Mouse (Mus musculus): ENCODE data around the gene Crygn. TPM values are rescaled to one million over a fixed set of nuclear protein-coding genes. Genes with fewer than 3 reads are reported as not detected.
A peak's percentile ranks its signal among the peaks of the same experiment; 100 is the strongest.
"Not testable (repeated sequence)": the region's sequence is repeated elsewhere in the genome, so short reads cannot be mapped to it uniquely, and the experiment has no call there.

Crygn gene
- polyA plus RNA-seq, 1 experiment from 2014 or later, result 0.77 TPM

DNA sequence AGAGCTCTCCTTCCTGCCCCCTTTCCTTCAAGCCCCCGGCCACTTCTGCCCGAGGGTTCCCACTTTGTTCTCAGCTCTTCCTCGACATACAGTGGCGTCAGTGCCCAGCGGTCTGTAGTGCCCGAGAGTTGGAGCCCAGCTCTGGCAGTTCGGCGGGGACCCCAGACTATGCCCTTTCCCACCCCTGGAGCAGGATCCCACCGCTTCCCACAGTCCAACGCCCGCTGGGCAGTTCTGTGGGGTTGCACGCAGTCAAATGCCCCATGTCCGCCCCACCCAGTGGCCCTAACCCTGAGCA lies 21.0 kb upstream of the Crygn start:
- H3K4me2 ChIP-seq, result peak overlapping the region; percentile 47
- H3K36me3 ChIP-seq, result no peaks in the 10 kb centered on the region
- WGBS, result 30% methylated on average over 13 of the region's 13 CpGs
- H3K4me3 ChIP-seq, result 0 out of 2 replicates have a peak overlapping the region, but pooled peaks have one; percentile 8
- peaks cover 13% of the 10 kb centered on the region for H3K4me1 ChIP-seq (replicated peaks)
- H3K9me3 ChIP-seq, result no peaks in the 10 kb centered on the region
- 0 out of 2 replicates have a peak, but pooled peaks cover 3% of the 10 kb centered on the region for H3K27me3 ChIP-seq
- no peak overlapping the region for H3K27ac ChIP-seq (replicated peaks)
- H3K9ac ChIP-seq, result 0 out of 2 replicates have a peak overlapping the region, but pooled peaks have one; percentile 19
- no peak for ATAC-seq (ENCODE audit: low FRiP score, low read depth)

DNA sequence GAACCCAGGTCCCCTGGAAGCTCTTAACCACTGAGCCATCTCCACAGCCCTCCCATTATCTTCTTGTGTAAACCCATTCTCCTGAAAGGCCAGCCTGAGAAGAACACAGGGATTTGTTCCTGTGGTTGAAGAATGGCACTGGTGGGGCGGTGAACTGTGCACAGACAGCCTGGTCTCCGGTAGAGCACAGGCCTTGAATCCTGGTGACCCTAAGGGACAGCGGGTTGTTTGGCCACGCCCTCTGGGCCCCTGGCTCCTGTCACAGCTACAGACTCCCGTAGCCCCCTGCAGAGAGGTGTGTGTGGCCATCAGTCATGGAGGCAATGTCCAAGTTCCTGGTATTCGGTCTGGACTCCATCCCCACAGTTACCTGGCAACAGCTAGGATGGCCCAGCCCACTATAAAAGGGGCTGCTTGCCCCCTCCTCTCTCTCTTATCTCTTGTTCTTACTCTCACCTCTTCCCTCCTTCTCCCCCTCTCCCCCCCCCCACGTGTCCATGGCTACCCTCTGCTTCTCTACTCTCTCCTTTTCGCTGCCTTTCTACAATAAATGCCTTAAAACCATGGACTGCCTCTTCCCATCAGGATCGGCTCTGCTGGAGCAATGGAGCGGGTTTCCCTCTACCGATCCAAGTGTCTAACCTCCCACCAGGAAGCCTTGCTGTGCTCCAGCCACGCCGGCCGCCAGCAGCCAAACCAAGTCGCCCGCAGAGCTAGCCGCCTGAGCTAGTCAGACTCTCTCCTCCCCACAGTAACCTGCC lies 20.5 kb upstream of the Crygn start:
- Histone ChIP-seq H3K4me3 (0 out of 2 replicates have a peak overlapping the region, but pooled peaks have one; percentile 8), H3K4me1 (replicated peaks) (peaks cover 13% of the 10 kb centered on the region), H3K9me3 (no peaks in the 10 kb centered on the region), H3K4me2 (peak overlapping the region; percentile 47), H3K36me3 (no peaks in the 10 kb centered on the region), H3K9ac (0 out of 2 replicates have a peak overlapping the region, but pooled peaks have one; percentile 19), H3K27ac (replicated peaks) (no peak overlapping the region), H3K27me3 (0 out of 2 replicates have a peak, but pooled peaks cover 3% of the 10 kb centered on the region)
- WGBS, result 12% methylated on average over 17 of the region's 17 CpGs
- peak; percentile 38; the same call in 1 of the 2 replicates for ATAC-seq (ENCODE audit: low FRiP score, low read depth)

DNA sequence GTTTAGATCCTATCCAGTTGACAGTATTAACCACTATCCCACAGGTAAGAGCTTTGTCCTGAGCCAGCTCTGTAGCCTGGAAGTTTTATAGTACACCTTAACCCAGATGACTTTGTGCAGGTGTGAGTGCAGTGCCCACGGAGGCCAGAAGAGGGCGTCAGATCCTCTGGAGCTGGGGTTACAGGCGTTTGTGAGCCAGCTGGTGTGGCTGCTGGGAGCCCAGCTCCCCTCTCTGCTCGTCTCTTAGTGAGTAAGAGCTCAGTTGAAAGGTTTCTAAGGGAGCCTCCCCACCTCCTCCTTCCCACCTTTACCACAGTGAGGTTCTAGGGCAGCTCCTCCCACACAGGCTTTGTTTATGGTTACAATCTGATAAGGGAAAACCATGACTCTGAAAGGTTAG lies 18.9 kb upstream of the Crygn start:
- 78% methylated on average over 4 of the region's 4 CpGs for WGBS
- H3K9ac ChIP-seq, result no peak overlapping the region
- no peaks in the 10 kb centered on the region for H3K9me3 ChIP-seq
- no peak overlapping the region for H3K27ac ChIP-seq (replicated peaks)
- H3K4me2 ChIP-seq, result no peak overlapping the region
- H3K4me1 ChIP-seq (replicated peaks), result peaks cover 13% of the 10 kb centered on the region
- H3K27me3 ChIP-seq, result 0 out of 2 replicates have a peak, but pooled peaks cover 3% of the 10 kb centered on the region
- ATAC-seq (ENCODE audit: low FRiP score, low read depth), result no peak
- H3K36me3 ChIP-seq, result no peaks in the 10 kb centered on the region
- no peak overlapping the region for H3K4me3 ChIP-seq

DNA sequence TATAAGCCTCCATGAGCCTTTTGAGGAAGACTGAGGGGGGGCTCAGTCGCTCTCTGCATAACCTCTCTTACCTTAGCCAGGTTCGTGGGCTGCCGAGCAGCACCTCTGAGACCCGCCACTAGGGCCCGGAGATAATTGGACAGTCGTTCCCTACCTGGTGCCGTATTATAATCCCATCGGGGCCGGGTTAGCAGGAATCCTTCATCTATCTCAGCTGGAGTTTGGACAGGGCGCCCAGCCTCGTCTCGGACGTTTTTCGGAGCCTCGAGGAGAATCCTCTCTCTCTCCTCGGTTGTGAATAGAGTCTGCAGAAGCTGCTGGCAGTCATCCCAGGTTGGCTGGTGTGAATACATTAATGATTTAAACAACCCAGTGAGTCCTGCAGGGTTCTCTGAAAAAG lies 16.7 kb upstream of the Crygn start:
- not testable (repeated sequence) for ATAC-seq (ENCODE audit: low FRiP score, low read depth); H3K4me2 ChIP-seq; H3K27me3 ChIP-seq; H3K27ac ChIP-seq (replicated peaks); H3K9ac ChIP-seq; H3K36me3 ChIP-seq; H3K4me3 ChIP-seq; H3K9me3 ChIP-seq
- H3K4me1 ChIP-seq (replicated peaks), result peaks cover 13% of the 10 kb centered on the region
- WGBS, result 76% methylated on average over 16 of the region's 16 CpGs

DNA sequence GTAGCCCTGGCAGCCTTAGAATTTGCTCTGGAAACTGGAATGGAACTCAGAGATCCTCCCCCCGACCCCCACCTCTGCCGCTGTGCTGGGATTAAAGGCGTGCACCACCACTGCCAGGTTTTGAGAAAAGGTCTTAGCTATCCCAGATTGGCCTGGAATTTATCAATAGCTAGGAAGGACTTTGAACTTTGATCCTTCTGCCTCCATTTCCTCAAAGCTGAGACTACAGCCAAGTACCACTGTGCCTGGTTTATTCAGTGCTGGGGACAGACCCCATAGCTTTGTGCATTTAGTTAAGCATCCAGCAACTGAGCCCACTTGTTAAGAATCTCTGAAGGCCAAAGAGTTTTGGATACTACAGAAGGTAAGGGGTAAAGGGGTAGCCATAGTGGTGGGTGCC lies 877 bp downstream of the Crygn start:
- H3K4me3 ChIP-seq, result no peak overlapping the region
- H3K27ac ChIP-seq (replicated peaks), result no peak overlapping the region
- no peaks in the 10 kb centered on the region for H3K9me3 ChIP-seq
- no peak overlapping the region for H3K4me2 ChIP-seq
- no peaks in the 10 kb centered on the region for H3K27me3 ChIP-seq
- H3K36me3 ChIP-seq, result no peaks in the 10 kb centered on the region
- no peak for ATAC-seq (ENCODE audit: low FRiP score, low read depth)
- 66% methylated on average over 3 of the region's 3 CpGs for WGBS
- H3K4me1 ChIP-seq (replicated peaks), result peaks cover 5% of the 10 kb centered on the region
- no peak overlapping the region for H3K9ac ChIP-seq

DNA sequence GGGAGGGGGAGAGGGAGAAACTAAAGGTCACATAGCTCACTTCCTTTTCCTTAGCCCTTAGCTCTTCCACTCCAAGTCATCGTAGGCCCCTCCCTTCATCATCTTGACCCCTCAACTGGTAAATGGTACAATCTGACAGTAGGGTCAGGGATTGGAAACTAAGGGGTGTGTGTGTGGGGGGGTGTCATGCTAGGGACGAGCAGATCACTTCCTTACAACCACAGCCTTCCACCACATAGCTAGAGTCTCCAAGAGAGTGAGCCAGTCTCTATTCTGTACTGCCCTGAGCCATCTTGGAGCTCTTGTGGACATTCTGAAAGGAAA lies 5.7 kb downstream of the Crygn start:
- no peak for ATAC-seq (ENCODE audit: low FRiP score, low read depth)
- no peak overlapping the region for H3K4me3 ChIP-seq
- no peaks in the 10 kb centered on the region for H3K36me3 ChIP-seq
- H3K4me2 ChIP-seq, result peak overlapping the region; percentile 90
- no peaks in the 10 kb centered on the region for H3K27me3 ChIP-seq
- no peaks in the 10 kb centered on the region for H3K9me3 ChIP-seq
- no peak overlapping the region for H3K9ac ChIP-seq
- peaks cover 23% of the 10 kb centered on the region for H3K4me1 ChIP-seq (replicated peaks)
- H3K27ac ChIP-seq (replicated peaks), result no peak overlapping the region
- WGBS, result 4% methylated on average over 2 of the region's 2 CpGs

DNA sequence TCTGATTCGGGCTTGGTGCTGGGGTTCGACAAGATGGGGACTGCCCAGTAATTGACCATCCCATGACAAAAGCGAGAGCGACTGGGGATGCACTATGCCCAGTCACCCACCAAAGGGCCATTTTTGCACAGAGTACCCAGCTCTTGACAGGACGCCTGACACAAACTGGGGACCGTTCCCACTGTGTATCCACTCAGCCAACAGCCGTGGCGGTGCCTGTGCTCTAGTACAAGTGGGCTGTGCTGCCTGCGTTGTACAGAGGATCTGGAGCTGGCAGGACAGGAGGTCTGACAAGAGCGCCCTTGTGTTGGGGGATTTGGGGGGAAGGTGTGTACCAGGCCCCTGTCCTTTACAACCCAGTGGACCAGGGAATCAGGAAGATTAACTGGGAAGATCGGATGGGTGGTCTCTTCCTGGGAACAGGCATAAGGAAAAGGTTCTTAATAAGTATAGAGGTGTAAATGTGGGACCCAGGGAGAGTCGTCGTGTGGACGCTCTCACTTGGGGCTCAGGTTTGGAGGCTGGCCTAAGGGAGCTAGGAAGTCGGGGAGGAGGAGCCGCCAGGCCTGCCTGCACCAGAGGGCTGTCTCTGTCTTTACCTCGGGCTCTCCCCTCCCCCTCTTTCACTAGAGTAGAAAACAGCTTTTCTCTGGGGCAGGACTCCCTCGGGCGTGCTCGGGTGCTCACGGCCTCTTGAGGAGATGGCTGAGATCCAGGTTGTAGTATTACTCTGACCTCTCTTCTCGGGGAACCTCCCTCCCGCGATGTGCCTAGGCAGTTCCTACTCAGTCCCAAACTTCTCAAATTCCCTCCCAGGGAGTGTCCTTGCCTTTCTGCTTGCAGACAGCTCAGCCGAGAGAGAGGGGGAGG lies 6.3 kb downstream of the Crygn start:
- peaks cover 23% of the 10 kb centered on the region for H3K4me1 ChIP-seq (replicated peaks)
- no peaks in the 10 kb centered on the region for H3K27me3 ChIP-seq
- peak overlapping the region; percentile 65 for H3K9ac ChIP-seq
- H3K4me3 ChIP-seq, result peak overlapping the region; percentile 57
- ATAC-seq (ENCODE audit: low FRiP score, low read depth), result peak; percentile 59
- peak overlapping the region; percentile 85 for H3K27ac ChIP-seq (replicated peaks)
- WGBS, result under 1% methylated on average over 24 of the region's 25 CpGs
- H3K9me3 ChIP-seq, result no peaks in the 10 kb centered on the region
- peak overlapping the region; percentile 90 for H3K4me2 ChIP-seq
- H3K36me3 ChIP-seq, result no peaks in the 10 kb centered on the region

DNA sequence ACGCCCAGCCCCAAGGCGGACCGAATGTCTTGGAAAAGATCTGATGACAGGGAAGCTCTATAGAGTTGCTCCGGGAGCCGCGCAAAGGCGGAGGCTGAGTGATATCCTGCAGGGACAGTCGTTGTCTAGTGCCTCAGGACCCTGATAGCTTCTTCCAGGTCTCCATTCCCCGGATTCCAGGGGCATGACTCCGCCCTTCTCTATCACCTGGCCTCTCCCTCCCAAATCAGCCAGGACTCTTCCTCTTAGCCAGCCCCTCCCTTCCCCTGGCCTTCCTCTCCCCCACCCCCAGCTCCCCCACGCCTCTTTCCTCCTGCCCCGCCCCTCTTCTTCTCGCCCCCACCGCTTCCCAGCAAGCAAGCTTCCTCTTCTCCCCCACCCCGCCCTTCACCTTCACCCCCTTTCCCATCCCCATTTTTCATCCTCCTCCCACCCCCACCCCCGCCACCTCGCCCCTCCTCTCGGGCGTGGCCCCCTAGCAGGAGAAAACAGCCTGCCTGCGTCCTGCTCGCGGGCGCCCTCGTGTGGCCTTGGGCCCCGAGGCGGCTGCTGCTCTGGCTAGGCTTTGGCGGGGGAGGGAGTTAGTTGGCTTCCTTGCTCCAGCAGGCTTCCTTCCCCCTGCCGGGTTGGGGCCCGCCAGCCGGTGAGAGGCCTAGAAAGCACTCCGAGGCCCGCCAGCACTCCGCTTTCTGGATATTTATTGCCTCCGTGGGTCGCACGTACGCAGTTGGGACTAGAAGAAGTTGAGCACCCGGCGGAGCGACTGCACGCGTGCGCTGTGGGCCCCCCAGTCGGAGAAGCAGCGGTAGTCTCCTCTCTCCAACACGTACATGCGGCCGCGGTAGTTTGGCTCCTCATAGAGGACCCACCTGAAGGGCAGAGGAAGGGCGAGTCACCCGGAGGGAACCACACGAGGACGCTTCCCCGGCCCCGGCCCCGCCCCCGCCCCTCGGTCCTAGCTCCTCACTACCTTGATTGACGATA lies 7.2 kb downstream of the Crygn start:
- H3K9ac ChIP-seq, result peak overlapping the region; percentile 65
- H3K27me3 ChIP-seq, result no peaks in the 10 kb centered on the region
- H3K9me3 ChIP-seq, result no peaks in the 10 kb centered on the region
- no peaks in the 10 kb centered on the region for H3K36me3 ChIP-seq
- WGBS, result 2% methylated on average over 59 of the region's 59 CpGs
- peak; percentile 79 for ATAC-seq (ENCODE audit: low FRiP score, low read depth)
- peaks cover 23% of the 10 kb centered on the region for H3K4me1 ChIP-seq (replicated peaks)
- H3K4me2 ChIP-seq, result peak overlapping the region; percentile 90
- peak overlapping the region; percentile 85 for H3K27ac ChIP-seq (replicated peaks)
- peak overlapping the region; percentile 57 for H3K4me3 ChIP-seq

DNA sequence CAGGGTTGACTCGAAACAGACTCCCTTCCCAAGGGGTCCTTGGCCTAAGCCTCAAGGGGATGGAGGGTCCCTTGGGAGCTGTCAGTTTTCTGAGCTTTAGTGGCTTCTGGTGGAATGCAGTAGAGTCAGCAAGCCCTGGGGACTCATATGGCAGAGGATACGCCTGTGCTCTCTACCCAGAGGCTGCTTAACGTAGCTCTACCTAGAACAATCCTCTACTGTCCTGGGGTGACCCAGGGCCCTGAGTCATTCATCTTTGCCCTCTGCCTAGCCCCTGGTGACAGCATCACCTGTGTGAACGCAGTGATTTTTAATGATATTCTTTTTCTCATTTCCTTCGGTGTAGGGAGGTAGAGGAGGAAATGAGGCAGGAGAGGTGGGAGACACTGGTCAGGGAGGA lies 8.1 kb downstream of the Crygn start:
- 53% methylated on average over 5 of the region's 5 CpGs for WGBS
- Histone ChIP-seq H3K4me3 (peak overlapping the region; percentile 57), H3K4me2 (peak overlapping the region; percentile 90), H3K27me3 (no peaks in the 10 kb centered on the region), H3K9me3 (no peaks in the 10 kb centered on the region), H3K4me1 (replicated peaks) (peaks cover 23% of the 10 kb centered on the region), H3K36me3 (no peaks in the 10 kb centered on the region), H3K9ac (peak overlapping the region; percentile 54), H3K27ac (replicated peaks) (peak overlapping the region; percentile 85)
- ATAC-seq (ENCODE audit: low FRiP score, low read depth), result 0 out of 2 replicates have a peak, but pooled peaks have one; percentile 21

DNA sequence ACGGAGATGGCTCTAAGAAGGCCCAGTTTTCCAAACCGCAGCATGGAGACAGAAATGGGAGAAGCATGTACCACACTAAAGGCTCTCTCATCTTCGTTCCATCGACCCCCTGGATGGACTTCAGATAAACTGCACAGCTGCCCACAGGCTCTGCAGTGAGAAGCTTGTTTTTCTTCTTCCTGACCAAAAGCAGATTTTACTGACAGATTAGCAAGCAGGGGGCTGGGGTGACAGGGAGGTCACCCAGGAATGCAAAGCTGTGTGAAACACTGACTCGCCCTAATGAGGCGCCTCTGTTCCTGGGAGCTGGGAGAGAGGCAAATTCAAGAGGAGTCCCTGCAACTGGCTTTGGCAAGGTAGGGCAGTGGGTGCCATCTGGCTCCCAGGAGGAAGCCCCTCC lies 10.3 kb downstream of the Crygn start:
- H3K4me1 ChIP-seq (replicated peaks), result peaks cover 23% of the 10 kb centered on the region
- no peak overlapping the region for H3K4me3 ChIP-seq
- no peak overlapping the region for H3K27ac ChIP-seq (replicated peaks)
- no peaks in the 10 kb centered on the region for H3K36me3 ChIP-seq
- no peaks in the 10 kb centered on the region for H3K27me3 ChIP-seq
- no peak overlapping the region for H3K4me2 ChIP-seq
- no peak for ATAC-seq (ENCODE audit: low FRiP score, low read depth)
- H3K9me3 ChIP-seq, result no peaks in the 10 kb centered on the region
- H3K9ac ChIP-seq, result no peak overlapping the region
- 8% methylated on average over 6 of the region's 6 CpGs for WGBS

DNA sequence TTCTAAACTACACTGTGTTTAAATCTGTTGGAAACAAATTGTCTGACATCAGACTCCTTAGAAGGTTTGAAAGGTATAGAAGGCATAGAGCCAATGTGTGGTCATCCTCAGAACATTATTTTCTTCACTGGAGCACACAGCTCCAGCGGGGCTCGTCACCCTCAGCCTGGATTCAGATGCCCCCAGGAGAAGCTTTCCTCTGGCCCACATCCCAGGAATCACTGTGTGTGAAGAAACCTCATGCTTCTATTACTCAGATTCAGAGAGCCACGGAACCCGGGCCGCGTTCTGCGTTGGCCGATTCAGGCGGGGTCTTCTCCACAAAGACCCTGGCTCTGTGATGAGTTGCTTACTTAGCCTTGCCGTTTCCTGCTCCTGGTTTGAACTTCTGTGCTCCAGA lies 13.9 kb downstream of the Crygn start:
- no peak for ATAC-seq (ENCODE audit: low FRiP score, low read depth)
- H3K36me3 ChIP-seq, result no peaks in the 10 kb centered on the region
- H3K4me3 ChIP-seq, result no peak overlapping the region
- H3K27ac ChIP-seq (replicated peaks), result no peak overlapping the region
- no peak overlapping the region for H3K9ac ChIP-seq
- 91% methylated on average over 10 of the region's 10 CpGs for WGBS
- H3K27me3 ChIP-seq, result no peaks in the 10 kb centered on the region
- no peaks in the 10 kb centered on the region for H3K9me3 ChIP-seq
- no peak overlapping the region for H3K4me2 ChIP-seq
- H3K4me1 ChIP-seq (replicated peaks), result no peaks in the 10 kb centered on the region

Measured in hindbrain, embryonic 15.5 days (tissue).